Mouse (Mus musculus) forebrain, embryonic 16.5 days (tissue): ENCODE measurements at regions not wholly inside any gene's neighbourhood (a gene's known extent, or its start where the extent isn't known, plus 50 kb on each side); places are given as distances from the start of the nearest gene placed in this dataset.

Experiments
- ATAC-seq: fragments of 200-750 bp; cut with Nextera tagmentation; 2 replicates; pipeline ENCODE4 v1.8.0; 2017; ENCODE audit warnings: mild to moderate bottlenecking, moderate library complexity
- H3K27ac ChIP-seq: fragments of 300-500 bp; sonication (generic); 2 replicates; pipeline ENCODE4 v1.5.1; 2014; ENCODE audit warnings: low read length, control low read depth
- H3K27me3 ChIP-seq: fragments of 300-500 bp; sonication (generic); replicated peaks from 2 replicates; pipeline ENCODE4 v1.6.1; 2014; ENCODE audit warnings: low read length; ENCODE audit not compliant: control insufficient read depth, insufficient read depth
- H3K36me3 ChIP-seq: fragments of 300-500 bp; sonication (generic); 2 replicates; pipeline ENCODE4 v1.6.1; 2014; ENCODE audit not compliant: control insufficient read depth, insufficient read depth
- H3K4me1 ChIP-seq: fragments of 300-500 bp; sonication (generic); replicated peaks from 2 replicates; pipeline ENCODE4 v1.6.1; 2014; ENCODE audit warnings: low read length; ENCODE audit not compliant: control insufficient read depth, insufficient read depth
- H3K4me2 ChIP-seq: fragments of 300-500 bp; sonication (generic); 2 replicates; pipeline ENCODE4 v1.6.1; 2014; ENCODE audit warnings: mild to moderate bottlenecking, low read length, control low read depth
- H3K4me3 ChIP-seq: fragments of 300-500 bp; sonication (generic); replicated peaks from 2 replicates; pipeline ENCODE4 v1.5.1; 2014; ENCODE audit warnings: mild to moderate bottlenecking, low read length, control low read depth
- H3K9ac ChIP-seq: fragments of 300-500 bp; sonication (generic); replicated peaks from 2 replicates; pipeline ENCODE4 v1.6.1; 2014; ENCODE audit warnings: low read depth, low read length, control low read depth
- H3K9me3 ChIP-seq: fragments of 300-500 bp; sonication (generic); 2 replicates; pipeline ENCODE4 v1.6.1; 2016; ENCODE audit warnings: low read length; ENCODE audit not compliant: control insufficient read depth
- WGBS: fragments of 180-500 bp; shearing (Covaris S2); extraction: QIAGEN DNeasy Blood & Tissue Kit; methylation state at CpG from one replicate; pipeline ENCODE4 v1.1.7; 2014; 5-methylcytosine and 5-hydroxymethylcytosine counted together

- H3K27me3 ChIP-seq, result no peaks in the 10 kb centered on the region
- no peak overlapping the region for H3K9ac ChIP-seq
- no peak overlapping the region for H3K27ac ChIP-seq
- no peak overlapping the region for H3K4me2 ChIP-seq
- 97% methylated on average over 16 of the region's 16 CpGs for WGBS
- H3K9me3 ChIP-seq, result peaks cover 3% of the 10 kb centered on the region; the same call in 1 of the 2 replicates
- no peaks in the 10 kb centered on the region for H3K36me3 ChIP-seq
- H3K4me3 ChIP-seq, result no peak overlapping the region
- peaks cover 20% of the 10 kb centered on the region for H3K4me1 ChIP-seq
- no peak for ATAC-seq
Observed at GRCm38 (mm10) chr12:99643016-99643415, 79.6 kb upstream of the Foxn3 start.

- Histone ChIP-seq H3K36me3 (no peaks in the 10 kb centered on the region), H3K9ac (no peak overlapping the region), H3K27ac (no peak overlapping the region), H3K4me3 (no peak overlapping the region), H3K9me3 (peaks cover 3% of the 10 kb centered on the region; the same call in 1 of the 2 replicates), H3K4me2 (no peak overlapping the region), H3K4me1 (peaks cover 20% of the 10 kb centered on the region), H3K27me3 (no peaks in the 10 kb centered on the region)
- no peak for ATAC-seq
- 81% methylated on average over 7 of the region's 7 CpGs for WGBS
Observed at GRCm38 (mm10) chr12:99642131-99642895, 78.9 kb upstream of the Foxn3 start.

- Histone ChIP-seq H3K4me2 (peak overlapping the region; percentile 54), H3K4me1 (peaks cover 20% of the 10 kb centered on the region), H3K27me3 (no peaks in the 10 kb centered on the region), H3K36me3 (no peaks in the 10 kb centered on the region), H3K9ac (peak overlapping the region; percentile 41), H3K4me3 (peak overlapping the region; percentile 31), H3K27ac (no peak overlapping the region), H3K9me3 (peaks cover 3% of the 10 kb centered on the region; the same call in 1 of the 2 replicates)
- WGBS, result 22% methylated on average over 7 of the region's 9 CpGs
- ATAC-seq, result no peak
Observed at GRCm38 (mm10) chr12:99641278-99641677, 77.9 kb upstream of the Foxn3 start.

- H3K27ac ChIP-seq, result peak overlapping the region; percentile 53
- ATAC-seq, result peak; percentile 78
Observed at GRCm38 (mm10) chr12:99640214-99641151, 77.1 kb upstream of the Foxn3 start.

GRCm38 (mm10) chr12:99639847-99640213, 76.4 kb upstream of the Foxn3 start:
- WGBS, result 7% methylated on average over 8 of the region's 8 CpGs
- no peak overlapping the region for H3K9ac ChIP-seq

More at GRCm38 (mm10) chr12:99640214-99641151, 77.1 kb upstream of the Foxn3 start:
- peaks cover 3% of the 10 kb centered on the region; the same call in 1 of the 2 replicates for H3K9me3 ChIP-seq
- H3K4me1 ChIP-seq, result peaks cover 20% of the 10 kb centered on the region
- peak overlapping the region; percentile 54 for H3K4me2 ChIP-seq
- WGBS, result 2% methylated on average over 18 of the region's 18 CpGs
- H3K4me3 ChIP-seq, result peak overlapping the region; percentile 31
- H3K27me3 ChIP-seq, result no peaks in the 10 kb centered on the region
- H3K9ac ChIP-seq, result peak overlapping the region; percentile 41
- no peaks in the 10 kb centered on the region for H3K36me3 ChIP-seq

GRCm38 (mm10) chr12:99639118-99639517, 75.7 kb upstream of the Foxn3 start:
- Histone ChIP-seq H3K27ac (no peak overlapping the region), H3K27me3 (no peaks in the 10 kb centered on the region), H3K9ac (no peak overlapping the region), H3K4me1 (peaks cover 20% of the 10 kb centered on the region), H3K9me3 (peaks cover 3% of the 10 kb centered on the region; the same call in 1 of the 2 replicates), H3K4me3 (no peak overlapping the region), H3K36me3 (no peaks in the 10 kb centered on the region), H3K4me2 (no peak overlapping the region)
- WGBS, result 88% methylated on average over 3 of the region's 3 CpGs
- ATAC-seq, result no peak

More at GRCm38 (mm10) chr12:99639847-99640213, 76.4 kb upstream of the Foxn3 start:
- Histone ChIP-seq H3K27ac (peak overlapping the region; percentile 53), H3K27me3 (no peaks in the 10 kb centered on the region), H3K4me1 (peaks cover 20% of the 10 kb centered on the region), H3K4me3 (no peak overlapping the region), H3K4me2 (peak overlapping the region; percentile 22; the same call in 1 of the 2 replicates), H3K36me3 (no peaks in the 10 kb centered on the region), H3K9me3 (peaks cover 3% of the 10 kb centered on the region; the same call in 1 of the 2 replicates)
- peak; percentile 42 for ATAC-seq

- H3K9me3 ChIP-seq, result peaks cover 3% of the 10 kb centered on the region; the same call in 1 of the 2 replicates
- no peak overlapping the region for H3K4me3 ChIP-seq
- peaks cover 20% of the 10 kb centered on the region for H3K4me1 ChIP-seq
- WGBS, result 89% methylated on average over 5 of the region's 5 CpGs
- H3K27ac ChIP-seq, result no peak overlapping the region
- no peak for ATAC-seq
- H3K4me2 ChIP-seq, result no peak overlapping the region
- no peaks in the 10 kb centered on the region for H3K36me3 ChIP-seq
- no peaks in the 10 kb centered on the region for H3K27me3 ChIP-seq
- no peak overlapping the region for H3K9ac ChIP-seq
Observed at GRCm38 (mm10) chr12:99637986-99638385, 74.6 kb upstream of the Foxn3 start.

GRCm38 (mm10) chr12:99636234-99636633, 72.9 kb upstream of the Foxn3 start:
- WGBS, result 79% methylated on average over 3 of the region's 3 CpGs
- no peak overlapping the region for H3K4me2 ChIP-seq
- H3K9me3 ChIP-seq, result no peaks in the 10 kb centered on the region
- H3K4me3 ChIP-seq, result no peak overlapping the region
- peaks cover 17% of the 10 kb centered on the region for H3K4me1 ChIP-seq
- ATAC-seq, result no peak
- H3K9ac ChIP-seq, result no peak overlapping the region
- no peaks in the 10 kb centered on the region for H3K27me3 ChIP-seq
- no peaks in the 10 kb centered on the region for H3K36me3 ChIP-seq
- no peak overlapping the region for H3K27ac ChIP-seq

GRCm38 (mm10) chr12:99635361-99635760, 72.0 kb upstream of the Foxn3 start:
- H3K9me3 ChIP-seq, result no peaks in the 10 kb centered on the region
- WGBS, result 74% methylated on average over 4 of the region's 4 CpGs
- H3K36me3 ChIP-seq, result no peaks in the 10 kb centered on the region
- no peaks in the 10 kb centered on the region for H3K27me3 ChIP-seq
- no peak overlapping the region for H3K9ac ChIP-seq
- no peak for ATAC-seq
- peaks cover 9% of the 10 kb centered on the region for H3K4me1 ChIP-seq
- no peak overlapping the region for H3K27ac ChIP-seq
- no peak overlapping the region for H3K4me3 ChIP-seq
- H3K4me2 ChIP-seq, result no peak overlapping the region
